Mouse (Mus musculus) olfactory bulb, adult 2 months (tissue): ENCODE measurements around the gene Polr2a.

Experiments used
- CTCF ChIP-seq: fragments of 200-500 bp; IDR thresholded peaks from 2 replicates; pipeline ENCODE4 v1.5.1; 2012; ENCODE audit warnings: low read depth, mild to moderate bottlenecking, low read length, moderate library complexity; ENCODE audit not compliant: insufficient read depth
- POLR2A ChIP-seq: fragments of 200-500 bp; IDR thresholded peaks from 2 replicates; pipeline ENCODE4 v1.6.1; 2012; ENCODE audit warnings: mild to moderate bottlenecking, low read depth, low read length, moderate library complexity; ENCODE audit not compliant: insufficient read depth

GRCm38 (mm10) chr11:69718661-69719060 lies 39.8 kb downstream of the Polr2a start:
- TF ChIP-seq CTCF: no peak
- no peak for TF ChIP-seq POLR2A
